Mouse (Mus musculus): ENCODE measurements around the gene Sdhaf3.
"Not testable (repeated sequence)": the region's sequence is repeated elsewhere in the genome, so short reads cannot be mapped to it uniquely, and the experiment has no call there.

The Sdhaf3 gene

GRCm38 (mm10) chr6:6955764-6956561 lies at the start of gene Sdhaf3:
Sdhaf3 (plus strand) TSS chr6:6956004.
- DNase-seq (ENCODE audit: low read depth, low spot score): peak; percentile 97

DNA sequence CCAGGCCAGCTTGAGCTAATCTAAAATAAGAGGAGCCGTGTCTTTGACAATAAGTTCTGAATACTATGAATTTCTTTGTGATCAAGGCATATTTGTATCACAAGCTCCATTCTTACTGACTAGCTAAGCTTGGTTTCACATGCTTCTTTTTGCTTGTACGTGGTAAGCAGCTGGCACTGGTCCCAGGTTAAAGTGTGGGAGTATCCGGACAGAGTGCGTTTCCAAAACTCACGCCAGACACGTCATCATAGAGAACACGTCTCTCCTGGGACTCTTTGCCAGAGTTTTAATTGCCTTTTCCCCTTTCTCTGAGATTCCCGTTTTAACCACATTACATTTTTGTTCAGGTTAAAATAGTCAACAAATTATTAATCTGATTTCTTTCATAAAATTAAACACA lies 46.2 kb upstream of the Sdhaf3 start:
- DNase-seq (ENCODE audit: low read depth, low spot score): no peak

GRCm38 (mm10) chr6:6914304-6914703 lies 41.5 kb upstream of the Sdhaf3 start:
- DNase-seq (ENCODE audit: low read depth, low spot score): no peak

DNA sequence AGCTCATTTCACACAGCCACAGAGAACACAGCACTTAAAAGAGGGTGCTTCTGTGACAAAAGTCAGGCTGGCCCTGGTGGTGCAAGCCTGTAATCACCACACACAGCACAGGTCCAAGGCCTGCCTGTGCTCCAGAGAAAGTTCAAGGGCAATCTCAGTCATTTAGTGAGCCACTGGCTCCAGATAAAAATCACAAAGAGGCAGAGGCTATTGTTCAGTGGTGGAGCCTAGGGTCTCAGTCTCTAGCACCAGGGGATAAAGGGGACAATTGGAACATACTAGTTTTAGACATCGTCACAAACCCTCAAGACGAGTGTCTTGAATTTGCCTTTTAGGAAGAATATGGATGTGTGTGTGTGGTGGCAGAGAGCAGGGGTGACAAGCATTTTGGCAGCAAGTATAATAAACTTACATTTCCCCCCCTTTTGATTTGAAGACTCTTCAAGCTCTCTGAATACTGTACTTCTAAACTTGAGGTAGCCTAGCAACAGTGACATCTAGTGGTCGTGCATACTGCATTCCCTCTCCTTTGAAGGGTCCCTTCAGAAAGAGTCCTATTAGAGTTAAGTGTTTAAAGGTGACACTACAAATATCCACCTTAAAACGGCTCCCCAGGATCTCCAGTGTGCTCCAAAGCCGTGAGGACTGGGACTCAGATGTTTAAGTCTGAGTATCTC lies 40.8 kb upstream of the Sdhaf3 start:
- peak; percentile 50 for DNase-seq (ENCODE audit: low read depth, low spot score)

GRCm38 (mm10) chr6:6915526-6915915 lies 40.3 kb upstream of the Sdhaf3 start:
- DNase-seq (ENCODE audit: low read depth, low spot score): no peak

- DNase-seq (ENCODE audit: low read depth, low spot score): no peak
These were observed 38.5 kb upstream of the Sdhaf3 start for GRCm38 (mm10) chr6:6917334-6917733.

DNA sequence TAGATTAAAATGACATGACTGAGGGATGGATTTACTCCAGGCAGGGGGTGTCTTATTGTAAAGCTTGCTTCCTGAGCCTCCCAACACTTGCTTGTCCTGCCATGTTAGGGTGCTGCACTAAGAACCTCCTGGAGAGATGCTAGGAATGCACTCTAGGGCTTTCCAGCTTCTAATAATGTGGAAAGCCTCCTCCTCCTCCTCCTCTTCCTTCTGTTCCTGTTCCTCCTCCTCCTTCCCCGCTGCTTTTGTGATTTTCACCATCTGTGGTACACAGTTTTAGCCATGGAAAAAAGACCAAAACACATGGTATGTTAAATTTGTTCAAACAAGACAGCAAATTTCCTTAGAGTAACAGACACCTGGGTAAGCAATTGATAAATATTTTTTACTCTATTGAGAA lies 30.5 kb upstream of the Sdhaf3 start:
- no peak for DNase-seq (ENCODE audit: low read depth, low spot score)

DNA sequence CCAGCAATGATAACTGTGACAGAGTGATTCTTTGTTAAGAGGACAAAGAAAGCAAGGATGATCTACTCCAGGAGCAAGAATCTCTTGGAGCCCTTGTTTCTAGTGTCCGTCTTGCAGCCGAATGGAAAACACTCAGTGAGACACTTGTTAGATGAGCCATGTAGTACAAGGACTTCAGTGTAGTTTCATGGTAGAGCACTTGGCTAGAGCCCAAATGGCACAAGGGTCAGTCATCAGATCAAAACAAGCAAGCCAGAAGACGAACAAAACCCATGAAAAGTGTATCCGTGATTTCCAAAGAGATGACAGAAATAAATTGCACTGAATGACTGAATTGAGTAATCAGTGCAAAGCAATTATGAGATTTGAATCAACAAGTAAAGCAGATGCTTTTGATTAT lies 25.0 kb upstream of the Sdhaf3 start:
- no peak for DNase-seq (ENCODE audit: low read depth, low spot score)

DNA sequence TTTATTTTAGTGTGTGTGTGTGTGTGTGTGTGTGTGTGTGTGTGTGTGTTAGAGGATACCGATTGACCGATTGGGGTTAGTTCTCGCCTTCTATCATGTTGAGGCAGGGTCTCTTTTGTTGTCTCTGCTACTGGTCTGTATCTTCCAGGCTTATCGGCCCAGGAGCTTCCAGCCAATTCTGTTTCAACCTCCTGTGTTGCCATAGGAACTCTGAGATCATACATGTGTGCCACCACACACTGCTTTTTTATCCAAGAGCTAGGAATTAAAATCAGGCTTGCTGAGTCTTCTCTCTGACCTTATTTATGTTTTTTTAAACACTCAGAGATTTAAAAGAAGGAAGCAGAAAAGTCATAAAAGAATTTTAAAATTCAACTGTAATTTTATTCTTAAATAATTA lies 24.3 kb upstream of the Sdhaf3 start:
- DNase-seq (ENCODE audit: low read depth, low spot score): no peak

- DNase-seq (ENCODE audit: low read depth, low spot score): no peak
These were observed 15.0 kb upstream of the Sdhaf3 start for GRCm38 (mm10) chr6:6940845-6941244.

DNA sequence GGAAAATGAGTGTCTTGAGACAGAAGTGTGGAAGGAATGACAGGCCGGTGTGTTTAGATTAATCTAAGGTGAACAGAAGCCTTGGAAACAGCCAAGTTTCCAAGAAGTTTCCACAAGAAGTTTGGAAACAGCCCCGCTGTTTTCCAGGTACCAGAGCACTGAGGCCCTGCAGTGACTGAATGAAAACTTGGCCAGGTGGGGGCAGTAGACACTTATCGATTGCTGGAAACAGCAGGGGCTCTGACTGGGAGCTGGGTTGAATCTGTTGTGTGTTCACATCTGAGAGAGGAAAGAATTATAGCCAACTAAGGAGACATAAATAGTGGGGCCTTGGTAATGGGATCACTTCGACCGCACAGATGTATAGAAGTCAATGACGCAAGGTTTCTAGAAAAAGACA lies 13.0 kb upstream of the Sdhaf3 start:
- DNase-seq (ENCODE audit: low read depth, low spot score): peak; percentile 65

- DNase-seq (ENCODE audit: low read depth, low spot score): no peak
These were observed 8.2 kb upstream of the Sdhaf3 start for GRCm38 (mm10) chr6:6947650-6948049.

DNA sequence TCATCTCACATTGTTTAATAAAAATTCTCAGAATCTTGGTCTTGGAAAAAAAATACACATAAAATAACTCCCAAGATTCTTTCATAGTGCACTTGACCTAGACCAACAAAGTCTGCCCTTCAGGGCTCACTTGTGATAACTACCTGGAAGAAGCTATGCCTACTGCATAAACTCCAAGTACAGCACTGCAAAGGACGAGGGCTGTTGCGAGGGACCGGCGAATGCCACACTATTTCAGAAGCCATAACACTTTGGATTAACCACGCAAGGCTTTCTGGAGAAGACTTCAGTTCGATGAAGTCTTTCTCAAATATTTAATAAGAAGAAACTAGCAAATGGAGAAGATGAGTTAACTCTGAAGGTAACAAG lies 425 bp upstream of the Sdhaf3 start:
- no peak for DNase-seq (ENCODE audit: low read depth, low spot score)

- DNase-seq (ENCODE audit: low read depth, low spot score): not testable (repeated sequence)
These were observed 3.4 kb downstream of the Sdhaf3 start for GRCm38 (mm10) chr6:6959234-6959633.

DNA sequence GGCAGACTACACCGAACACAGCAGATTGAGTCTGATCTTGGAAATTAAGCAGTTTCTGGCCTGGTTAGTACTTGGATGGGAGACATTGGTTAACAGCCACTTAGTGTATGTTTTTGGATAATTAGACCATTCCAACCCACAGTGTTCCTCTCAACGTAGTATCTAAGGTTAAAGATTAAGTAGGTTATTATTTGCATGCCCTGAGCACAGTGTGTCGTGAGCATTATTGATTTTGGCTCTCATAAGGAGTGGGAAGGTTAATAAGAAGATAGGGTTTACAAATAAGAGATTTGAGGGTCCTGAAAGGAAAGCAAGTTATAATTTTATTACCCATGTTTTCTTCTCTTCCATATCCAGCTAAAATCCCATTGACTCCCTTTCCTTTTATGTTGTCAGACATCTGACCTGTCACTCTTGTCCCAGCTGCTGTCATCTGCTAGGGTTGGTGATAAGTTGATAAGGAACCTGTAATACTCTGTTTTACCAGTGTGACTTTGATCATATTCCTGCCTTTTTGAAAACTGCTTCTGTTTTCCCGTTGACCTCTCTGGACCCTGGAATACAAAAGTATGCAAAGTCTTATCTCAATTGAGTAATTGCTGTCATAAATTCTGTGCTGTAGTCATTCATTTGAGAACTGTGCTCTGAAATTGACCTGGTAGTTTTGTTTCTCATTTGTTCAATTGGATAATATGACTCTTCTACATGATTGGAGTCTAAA lies 41.6 kb downstream of the Sdhaf3 start:
- no peak for DNase-seq (ENCODE audit: low read depth, low spot score)

DNA sequence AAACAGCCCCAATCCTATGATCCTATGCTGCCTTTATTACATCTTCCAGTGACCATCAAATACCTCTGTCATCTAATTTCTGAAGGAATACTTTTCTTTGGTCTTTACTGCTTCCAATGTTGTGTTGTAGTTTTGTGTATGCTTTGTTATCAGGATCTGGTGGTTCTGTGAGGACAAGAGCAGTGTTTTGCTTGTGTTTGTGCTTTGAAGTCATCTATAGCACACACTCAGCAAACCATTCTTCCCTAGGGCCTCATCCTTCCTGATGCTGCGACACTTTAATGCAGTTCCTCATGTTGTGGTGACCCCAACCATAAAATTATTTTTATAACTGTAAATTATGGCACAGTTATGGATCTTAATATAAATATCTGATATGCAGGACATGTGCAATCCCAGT lies 42.2 kb downstream of the Sdhaf3 start:
- DNase-seq (ENCODE audit: low read depth, low spot score): no peak

GRCm38 (mm10) chr6:6999015-6999414 lies 43.2 kb downstream of the Sdhaf3 start:
- peak; percentile 49 for DNase-seq (ENCODE audit: low read depth, low spot score)

DNA sequence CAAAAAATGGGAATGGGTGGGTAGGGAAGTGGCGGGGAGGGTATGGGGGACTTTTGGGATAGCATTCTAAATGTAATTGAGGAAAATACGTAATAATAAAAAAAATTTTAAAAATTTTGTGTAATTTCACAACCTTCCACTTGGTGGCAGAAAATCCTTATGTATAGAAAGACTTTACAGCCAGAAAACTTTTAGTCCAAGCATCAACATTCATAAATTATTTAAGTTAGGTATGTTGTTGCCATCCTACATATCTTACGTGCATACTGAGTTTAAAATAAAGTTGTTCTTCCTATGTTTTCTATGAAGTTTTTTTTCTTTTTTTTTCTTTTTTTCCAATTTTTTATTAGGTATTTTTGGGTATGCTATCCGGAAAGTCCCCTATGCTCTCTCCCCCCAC lies 47.3 kb downstream of the Sdhaf3 start:
- no peak for DNase-seq (ENCODE audit: low read depth, low spot score)

DNA sequence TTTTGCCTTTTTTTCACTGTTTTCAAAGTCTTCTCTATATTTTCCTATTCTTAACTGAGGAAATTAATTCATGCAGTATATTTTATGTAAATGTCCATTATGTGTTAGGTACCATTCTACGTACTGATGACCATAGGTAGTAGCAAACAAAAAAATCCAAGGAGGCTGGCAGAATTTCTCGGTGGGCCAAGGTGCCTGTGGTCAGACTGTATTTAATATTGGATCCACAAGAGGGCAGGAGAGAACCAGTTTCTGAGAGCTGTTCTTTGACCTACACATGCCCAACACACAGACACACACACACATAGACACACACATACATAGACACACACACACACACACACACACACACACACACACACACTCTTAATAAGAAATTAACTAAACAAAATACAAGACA lies 48.2 kb downstream of the Sdhaf3 start:
- peak; percentile 48 for DNase-seq (ENCODE audit: low read depth, low spot score)

DNA sequence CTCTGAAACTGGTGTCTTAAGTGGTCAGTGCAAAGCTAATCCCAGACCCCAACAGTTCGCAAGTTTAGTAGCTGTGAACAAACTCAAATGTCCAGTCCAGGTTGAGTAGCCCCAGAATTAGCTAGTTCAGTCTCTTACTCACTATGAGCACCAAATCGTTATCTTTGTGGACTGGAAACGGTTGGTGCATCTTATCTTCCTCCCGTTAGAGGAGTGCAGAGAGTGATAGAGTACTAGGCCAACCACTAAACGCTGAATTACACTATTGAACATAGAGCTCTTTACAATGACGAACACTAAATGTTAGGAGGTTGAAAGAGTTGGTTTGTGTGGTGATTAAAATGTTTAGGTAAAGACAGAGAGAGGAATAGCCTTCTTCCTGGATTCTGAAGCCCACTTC lies 82.3 kb downstream of the Sdhaf3 start:
- no peak for DNase-seq (ENCODE audit: low read depth, low spot score)

DNA sequence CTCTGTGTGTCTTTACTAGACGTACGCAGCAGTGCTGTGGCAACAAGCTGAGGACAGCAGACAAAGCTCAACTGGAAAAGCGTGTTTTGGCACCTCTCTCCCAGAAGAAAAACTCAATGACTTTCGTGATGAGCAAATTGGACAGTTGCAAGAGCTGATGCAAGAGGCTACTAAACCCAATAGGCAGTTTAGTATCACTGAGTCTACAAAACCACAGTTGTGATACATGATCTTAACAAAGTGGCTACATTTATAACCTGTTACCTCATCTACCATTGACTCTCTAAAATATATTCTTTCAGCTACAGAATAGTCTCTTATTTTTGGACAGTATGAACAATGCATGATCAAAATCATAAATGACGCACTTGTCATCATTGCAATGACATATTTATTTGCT lies 83.0 kb downstream of the Sdhaf3 start:
- no peak for DNase-seq (ENCODE audit: low read depth, low spot score)

- no peak for DNase-seq (ENCODE audit: low read depth, low spot score)
These were observed 86.1 kb downstream of the Sdhaf3 start for GRCm38 (mm10) chr6:7041912-7042311.

- no peak for DNase-seq (ENCODE audit: low read depth, low spot score)
These were observed 107.0 kb downstream of the Sdhaf3 start for GRCm38 (mm10) chr6:7062819-7063218.

All from R1 (cell line).